Mouse (Mus musculus): ENCODE measurements around the gene Ly86.

DNA sequence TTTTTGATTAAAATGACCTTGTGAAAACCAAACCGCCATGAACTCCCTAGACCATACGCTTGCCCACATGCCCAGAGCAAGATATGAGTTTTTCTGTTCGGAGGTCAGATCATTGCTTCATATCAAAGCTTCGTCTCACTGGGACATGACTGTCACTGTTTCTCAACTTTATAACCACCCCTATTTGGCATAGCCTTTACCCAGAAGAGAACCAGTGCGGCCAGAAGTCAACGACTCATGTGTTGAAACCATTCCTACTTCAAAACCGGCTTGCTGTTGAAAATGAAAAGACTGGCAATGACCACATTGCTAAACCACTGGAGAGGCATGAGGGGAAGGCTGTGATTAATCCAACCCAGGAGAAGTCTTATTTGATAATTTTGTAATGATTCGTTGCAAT is 54.3 kb downstream of the Ly86 start:
- TF ChIP-seq CTCF (conservative IDR thresholded peaks at IDR 0.05; ENCODE audit: low read length) = no peak
- no peak for TF ChIP-seq NANOG (IDR thresholded peaks at IDR 0.05; ENCODE audit: borderline replicate concordance, low read length)
